Mouse (Mus musculus) cerebellum, adult 11-12 months (tissue): ENCODE data around the gene Mettl6.

ENCODE experiments used
- DNase-seq: peaks from one replicate; pipeline ENCODE4 v3.0.0; 2022

Gene Mettl6

GRCm38 (mm10) chr14:31494975-31495455 lies at the start of gene Mettl6:
Mettl6 (minus strand) TSS chr14:31495040.
- peak; percentile 86 for DNase-seq

GRCm38 (mm10) chr14:31543885-31544442 lies 49.1 kb upstream of the Mettl6 start:
- DNase-seq = no peak

GRCm38 (mm10) chr14:31537298-31537697 lies 42.5 kb upstream of the Mettl6 start:
- peak; percentile 80 for DNase-seq

- no peak for DNase-seq
Observed at GRCm38 (mm10) chr14:31532656-31533055, 37.8 kb upstream of the Mettl6 start.

GRCm38 (mm10) chr14:31531506-31532148 lies 36.8 kb upstream of the Mettl6 start:
- DNase-seq = no peak

GRCm38 (mm10) chr14:31530847-31531246 lies 36.0 kb upstream of the Mettl6 start:
- DNase-seq = no peak

- no peak for DNase-seq
Observed at GRCm38 (mm10) chr14:31525040-31525810, 30.4 kb upstream of the Mettl6 start.

- no peak for DNase-seq
Observed at GRCm38 (mm10) chr14:31521318-31521717, 26.5 kb upstream of the Mettl6 start.

GRCm38 (mm10) chr14:31519165-31519564 lies 24.3 kb upstream of the Mettl6 start:
- no peak for DNase-seq

GRCm38 (mm10) chr14:31515895-31516294 lies 21.1 kb upstream of the Mettl6 start:
- no peak for DNase-seq

- no peak for DNase-seq
Observed at GRCm38 (mm10) chr14:31510322-31510721, 15.5 kb upstream of the Mettl6 start.

GRCm38 (mm10) chr14:31509911-31510310 lies 15.1 kb upstream of the Mettl6 start:
- DNase-seq = no peak

- DNase-seq = peak; percentile 79
Observed at GRCm38 (mm10) chr14:31506456-31506855, 11.6 kb upstream of the Mettl6 start.

- DNase-seq = no peak
Observed at GRCm38 (mm10) chr14:31503406-31503805, 8.6 kb upstream of the Mettl6 start.

- DNase-seq = no peak
Observed at GRCm38 (mm10) chr14:31499526-31499925, 4.7 kb upstream of the Mettl6 start.

- DNase-seq = no peak
Observed at GRCm38 (mm10) chr14:31496241-31496646, 1.4 kb upstream of the Mettl6 start.

GRCm38 (mm10) chr14:31495538-31495937 lies 698 bp upstream of the Mettl6 start:
- DNase-seq = no peak

GRCm38 (mm10) chr14:31494349-31494974 lies 378 bp downstream of the Mettl6 start, which contains the start of gene Eaf1:
Eaf1 (plus strand) TSS chr14:31494399.
- DNase-seq = no peak

- DNase-seq = no peak
Observed at GRCm38 (mm10) chr14:31493901-31494300, 939 bp downstream of the Mettl6 start.

GRCm38 (mm10) chr14:31488055-31488454 lies 6.8 kb downstream of the Mettl6 start:
- no peak for DNase-seq

- no peak for DNase-seq
Observed at GRCm38 (mm10) chr14:31486465-31486864, 8.4 kb downstream of the Mettl6 start.

GRCm38 (mm10) chr14:31482417-31482816 lies 12.4 kb downstream of the Mettl6 start:
- DNase-seq = no peak

- DNase-seq = no peak
Observed at GRCm38 (mm10) chr14:31473297-31473696, 21.5 kb downstream of the Mettl6 start.
